Mouse (Mus musculus) bone marrow macrophage, adult 2 months (primary cell): ENCODE measurements around the gene Tbc1d14. TPM values are rescaled to one million over a fixed set of nuclear protein-coding genes. Genes with fewer than 3 reads are reported as not detected.

ENCODE experiments used
- H3K27ac ChIP-seq: 2 replicates; pipeline ENCODE4 v1.5.1; 2012; ENCODE audit warnings: low read depth, low read length; ENCODE audit not compliant: insufficient read depth
- H3K4me1 ChIP-seq: 2 replicates; pipeline ENCODE4 v1.6.1; 2012; ENCODE audit warnings: low read length; ENCODE audit not compliant: control insufficient read depth, insufficient read depth
- H3K4me3 ChIP-seq: 2 replicates; pipeline ENCODE4 v1.5.1; 2012; ENCODE audit warnings: mild to moderate bottlenecking, low read length, moderate library complexity; ENCODE audit not compliant: insufficient read depth
- CTCF ChIP-seq: IDR thresholded peaks from 2 replicates; pipeline ENCODE4 v1.5.1; 2012; ENCODE audit warnings: low read depth, mild to moderate bottlenecking, low read length, moderate library complexity
- POLR2A ChIP-seq: IDR thresholded peaks from 2 replicates; pipeline ENCODE4 v1.6.1; 2012; ENCODE audit warnings: mild to moderate bottlenecking, low read depth, low read length, borderline replicate concordance
- polyA plus RNA-seq: library from polyadenylated mRNA; stranded (reverse); fragments of >200 nt; gene quantifications from 2 replicates; pipeline ENCODE4 v1.2.4, GENCODE M21; 2012; ENCODE audit not compliant: missing spikeins, insufficient read depth, insufficient read length

The Tbc1d14 gene
- 57.5 and 57.8 TPM in 2 replicates for polyA plus RNA-seq

DNA sequence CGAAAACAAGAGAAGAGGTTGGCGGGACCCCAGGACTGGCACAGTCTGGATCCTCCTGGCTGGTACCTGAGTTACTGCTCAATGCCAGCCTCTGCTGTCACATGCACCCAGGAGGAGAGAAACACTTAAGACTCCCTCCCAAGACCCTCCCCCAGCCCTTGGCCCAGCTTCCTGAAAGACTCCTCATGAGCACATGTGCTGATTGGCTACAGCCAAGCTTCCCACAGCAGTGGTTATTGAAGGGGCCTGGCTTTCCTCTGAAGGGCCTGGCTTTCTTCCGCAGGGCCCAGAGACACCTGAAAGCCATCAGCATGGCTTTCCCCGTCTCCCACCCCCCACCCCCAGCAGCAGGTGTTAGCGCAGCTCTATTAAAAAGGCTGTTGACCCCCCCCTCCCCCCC is at the start of gene Tbc1d14:
TSS of gene Tbc1d14 (minus strand) at position 101 of the 400 bp plus-strand sequence.
- H3K4me1 ChIP-seq: peaks cover 26% of the 10 kb centered on the region
- no peak within 1 kb of the TSS for H3K27ac ChIP-seq
- no peak for TF ChIP-seq CTCF
- TF ChIP-seq POLR2A: no peak
- H3K4me3 ChIP-seq: no peak within 1 kb of the TSS

DNA sequence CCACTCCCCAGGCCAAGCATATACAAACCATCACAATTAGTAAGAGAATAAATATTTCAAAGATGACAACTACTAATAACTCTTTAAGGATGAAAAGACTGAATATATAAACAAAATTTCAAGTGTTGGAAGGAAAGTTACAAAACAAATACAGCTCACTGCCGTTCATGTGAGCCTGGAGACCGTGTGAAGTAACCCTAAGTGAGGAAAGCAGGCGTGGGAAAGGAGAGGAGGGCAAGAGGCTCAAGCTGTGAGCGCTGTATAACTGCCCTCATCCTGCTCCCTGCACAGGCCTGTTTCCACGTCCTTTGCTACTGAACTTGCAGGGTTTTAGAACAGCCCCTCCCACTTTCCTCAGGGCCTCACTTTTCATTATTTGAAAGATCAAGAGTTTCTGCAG is 32.5 kb upstream of the Tbc1d14 start:
- no peak for TF ChIP-seq CTCF
- no peak for TF ChIP-seq POLR2A
- H3K4me3 ChIP-seq: no peak overlapping the region
- H3K27ac ChIP-seq: no peak overlapping the region
- H3K4me1 ChIP-seq: peaks cover 37% of the 10 kb centered on the region

DNA sequence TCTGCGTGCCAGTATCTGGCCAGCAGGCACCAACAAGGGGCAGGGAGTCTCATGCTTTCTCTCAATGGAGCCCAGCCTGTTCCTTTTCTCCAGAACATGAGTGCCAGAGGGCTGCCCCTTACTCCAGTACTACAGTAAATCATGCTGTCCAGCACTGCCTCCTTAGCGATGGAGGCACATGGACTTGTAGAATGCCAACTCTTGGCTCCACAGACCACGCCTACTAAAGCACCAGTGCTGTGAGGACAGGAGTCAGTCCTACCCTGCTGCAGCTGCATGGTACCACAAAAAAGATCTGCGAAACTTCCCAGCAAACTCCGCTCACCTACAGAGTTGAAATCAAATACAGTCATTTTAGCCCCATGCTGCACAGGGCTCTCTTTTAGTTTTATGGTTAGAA is 30.6 kb upstream of the Tbc1d14 start:
- Histone ChIP-seq H3K4me3 (no peak overlapping the region), H3K4me1 (peaks cover 49% of the 10 kb centered on the region)

GRCm38 (mm10) chr5:36621058-36621449 is 28.0 kb upstream of the Tbc1d14 start:
- peak overlapping the region; percentile 86 for H3K27ac ChIP-seq
- H3K4me1 ChIP-seq: peaks cover 54% of the 10 kb centered on the region
- TF ChIP-seq CTCF (no peak), POLR2A (no peak)
- H3K4me3 ChIP-seq: peak overlapping the region; percentile 51

More for the DNA sequence above, 30.6 kb upstream of the Tbc1d14 start:
- TF ChIP-seq CTCF (no peak), POLR2A (no peak)
- H3K27ac ChIP-seq: peak overlapping the region; percentile 57

GRCm38 (mm10) chr5:36620409-36621057 is 27.5 kb upstream of the Tbc1d14 start:
- Histone ChIP-seq H3K27ac (peak overlapping the region; percentile 86), H3K4me3 (peak overlapping the region; percentile 51), H3K4me1 (peaks cover 54% of the 10 kb centered on the region)
- no peak for TF ChIP-seq POLR2A
- no peak for TF ChIP-seq CTCF

- no peak overlapping the region for H3K4me3 ChIP-seq
- peaks cover 49% of the 10 kb centered on the region for H3K4me1 ChIP-seq
- TF ChIP-seq CTCF: no peak
- TF ChIP-seq POLR2A: no peak
- peak overlapping the region; percentile 18 for H3K27ac ChIP-seq
Measured at GRCm38 (mm10) chr5:36618890-36619289, 25.8 kb upstream of the Tbc1d14 start.

- Histone ChIP-seq H3K4me1 (peaks cover 48% of the 10 kb centered on the region), H3K4me3 (no peak overlapping the region), H3K27ac (peak overlapping the region; percentile 29; the same call in 1 of the 2 replicates)
- TF ChIP-seq POLR2A: no peak
- TF ChIP-seq CTCF: no peak
Measured at GRCm38 (mm10) chr5:36618356-36618755, 25.3 kb upstream of the Tbc1d14 start.

DNA sequence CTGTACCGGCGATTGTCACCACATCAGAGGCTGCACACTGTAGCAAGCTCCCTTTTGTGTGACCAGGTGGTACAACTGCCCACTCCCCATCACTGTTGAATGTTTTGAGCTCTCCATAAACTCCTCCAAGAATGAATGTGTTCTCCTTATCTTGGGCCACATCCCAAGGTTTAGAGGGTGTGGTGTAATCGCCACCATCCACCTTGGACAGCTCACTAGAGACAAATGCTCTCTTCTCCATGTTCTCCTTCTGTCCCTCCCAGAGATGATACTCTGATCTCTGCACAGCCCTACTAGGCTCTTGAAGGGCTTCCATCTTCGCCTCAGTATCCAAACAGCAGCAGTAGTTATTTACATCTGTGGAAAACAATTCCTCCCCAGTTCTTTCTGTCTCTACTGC is 21.0 kb upstream of the Tbc1d14 start:
- Histone ChIP-seq H3K4me1 (peaks cover 18% of the 10 kb centered on the region), H3K4me3 (no peak overlapping the region), H3K27ac (no peak overlapping the region)
- no peak for TF ChIP-seq POLR2A
- TF ChIP-seq CTCF: no peak

DNA sequence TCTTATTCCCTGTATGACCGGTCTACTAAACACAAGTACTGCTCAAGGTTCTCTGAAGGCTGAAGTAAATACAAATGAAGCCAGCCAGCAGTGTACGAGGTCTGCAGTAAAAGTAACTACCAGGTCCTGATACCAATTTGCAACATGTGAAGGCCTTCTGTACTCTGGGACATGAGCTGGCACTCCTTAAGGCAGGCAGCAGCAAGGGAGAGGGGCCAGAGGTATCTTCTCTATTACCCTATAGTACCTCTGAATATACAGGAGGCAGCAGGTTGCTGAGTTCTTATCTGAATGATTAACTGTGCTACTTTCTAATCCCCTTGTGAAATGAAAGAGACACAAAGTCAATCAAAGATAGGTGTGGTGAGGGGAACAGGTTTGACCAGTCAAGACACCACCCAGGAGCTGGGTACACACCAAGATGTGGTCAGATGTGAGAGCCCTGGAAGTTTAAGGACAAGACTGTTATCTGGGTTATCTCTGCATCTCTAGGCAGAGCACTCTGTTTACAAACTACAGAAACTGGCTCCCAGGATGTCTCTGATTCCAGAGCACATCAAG is 15.9 kb upstream of the Tbc1d14 start:
- TF ChIP-seq CTCF (no peak), POLR2A (no peak)
- Histone ChIP-seq H3K4me3 (no peak overlapping the region), H3K27ac (no peak overlapping the region), H3K4me1 (peaks cover 6% of the 10 kb centered on the region)

- peaks cover 9% of the 10 kb centered on the region for H3K4me1 ChIP-seq
- TF ChIP-seq CTCF: peak; percentile 47; the same call in 1 of the 2 replicates
- no peak for TF ChIP-seq POLR2A
- no peak overlapping the region for H3K4me3 ChIP-seq
- no peak overlapping the region for H3K27ac ChIP-seq
Measured at GRCm38 (mm10) chr5:36603031-36603430, 10.0 kb upstream of the Tbc1d14 start.

DNA sequence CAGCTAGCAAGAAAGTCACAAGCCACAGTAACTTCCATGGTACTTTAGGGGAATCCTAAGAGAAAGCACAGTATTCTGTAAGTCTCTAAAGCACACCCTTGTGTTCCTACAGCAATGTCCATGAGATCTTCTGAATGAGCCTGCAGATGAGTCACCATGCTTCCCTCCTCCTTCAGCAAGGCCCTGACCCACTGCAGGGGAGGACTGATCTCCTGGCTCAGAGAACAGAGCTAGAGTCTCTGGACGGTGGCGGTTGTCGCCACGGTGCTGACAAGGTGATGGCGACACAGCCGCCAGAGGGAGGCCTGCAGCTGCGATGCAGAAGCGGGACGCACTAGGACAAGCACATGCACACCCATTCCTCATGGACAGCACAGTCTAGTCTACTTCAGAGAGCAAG is 9.0 kb upstream of the Tbc1d14 start:
- Histone ChIP-seq H3K4me3 (no peak overlapping the region), H3K27ac (peak overlapping the region; percentile 20; the same call in 1 of the 2 replicates), H3K4me1 (peaks cover 9% of the 10 kb centered on the region)
- no peak for TF ChIP-seq CTCF
